ENCODE assay signal across 8 mouse cellular contexts in the genomic region with DNA sequence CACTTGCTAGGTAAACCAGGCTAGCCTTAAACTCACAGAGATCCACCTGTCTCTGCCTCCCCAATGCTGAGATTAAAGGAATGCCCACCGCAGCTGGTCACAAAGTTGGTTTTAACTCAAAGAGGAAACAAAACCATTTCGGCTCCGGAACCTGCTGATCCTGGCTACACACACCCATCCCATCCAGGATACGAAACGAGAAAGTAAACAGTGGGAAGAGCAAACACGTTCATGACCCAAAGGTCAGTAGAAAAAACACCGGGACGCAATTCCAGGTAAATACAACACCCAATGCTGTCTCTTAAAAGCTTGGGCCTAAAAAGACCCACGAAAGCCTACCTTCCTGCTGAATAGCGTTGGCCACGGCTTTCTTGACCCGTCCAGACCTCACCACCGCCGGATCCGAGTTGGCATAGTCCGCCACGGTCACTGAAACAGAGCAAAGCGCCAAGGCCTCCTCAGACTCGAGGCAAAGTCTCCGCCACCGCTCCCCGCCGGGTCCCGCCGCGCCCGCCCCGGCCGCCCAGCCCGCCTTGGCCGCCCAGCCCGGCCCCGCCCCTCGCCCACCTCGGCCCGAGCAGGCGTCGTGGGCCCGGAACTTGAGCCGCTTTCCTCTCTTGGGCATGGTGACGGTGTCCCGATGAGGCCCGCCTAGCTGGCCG. TPM values are rescaled to one million over a fixed set of nuclear protein-coding genes. Genes with fewer than 3 reads are reported as not detected.
DNase-seq lines count a peak whose midpoint lies in the region; ATAC-seq and TF ChIP-seq lines count a peak whose summit lies in the region.

No protein-coding gene starts in this region.

- ATAC-seq in heart, embryonic 14.5 days (ENCODE audit: insufficient number of reproducible peaks, insufficient read depth, low FRiP score, low read depth) = peak; percentile 88; the same call in 1 of the 2 replicates
- no peak for ATAC-seq in G1E (ENCODE audit: extremely low read depth, insufficient number of reproducible peaks, low FRiP score, poor library complexity, severe bottlenecking)
- ATAC-seq in forebrain, embryonic 13.5 days = peak; percentile 91
- ATAC-seq in liver, embryonic 12.5 days = peak; percentile 88
- peak; percentile 88 for ATAC-seq in stomach, embryonic 15.5 days (ENCODE audit: insufficient read depth, low FRiP score, low read depth)

- peak overlapping the region in 1 of 2 experiments; percentile 78; a peak in 2 of 4 replicates for H3K27ac ChIP-seq in heart, embryonic 14.5 days (replicated peaks in 1 of 2; ENCODE audit: control insufficient read depth in 1 of 2, insufficient read depth in 1 of 2, low read depth in 2 of 2, low read length in 2 of 2)
- H3K27ac ChIP-seq in forebrain, embryonic 13.5 days = peak overlapping the region; percentile 75
- H3K27ac ChIP-seq in liver, embryonic 12.5 days = peak overlapping the region; percentile 92
- peak overlapping the region; percentile 78 for H3K27ac ChIP-seq in stomach, embryonic 15.5 days

- under 1% methylated on average over 44 of the region's 44 CpGs for WGBS in heart, embryonic 14.5 days
- WGBS in forebrain, embryonic 13.5 days = 3% methylated on average over 44 of the region's 44 CpGs
- 1% methylated on average over 40 of the region's 44 CpGs for WGBS in liver, embryonic 12.5 days (ENCODE audit: insufficient replicate concordance)
- under 1% methylated on average over 40 of the region's 44 CpGs for WGBS in stomach, embryonic 15.5 days

- H3K4me1 ChIP-seq in heart, embryonic 14.5 days (ENCODE audit: control insufficient read depth in 2 of 2, insufficient read depth in 2 of 2, low read length in 2 of 2) = peaks cover 3 to 13% of the 10 kb centered on the region in 2 experiments; a peak in 3 of 4 replicates
- peaks cover 41% of the 10 kb centered on the region for H3K4me1 ChIP-seq in G1E (ENCODE audit: insufficient read depth, low read depth, low read length)
- H3K4me1 ChIP-seq in forebrain, embryonic 13.5 days = peaks cover 20% of the 10 kb centered on the region
- peaks cover 37% of the 10 kb centered on the region for H3K4me1 ChIP-seq in liver, embryonic 12.5 days
- peaks cover 5% of the 10 kb centered on the region for H3K4me1 ChIP-seq in stomach, embryonic 15.5 days

- peak overlapping the region; percentile 90 for H3K4me2 ChIP-seq in heart, embryonic 14.5 days (ENCODE audit: low read length)
- peak overlapping the region; percentile 86 for H3K4me2 ChIP-seq in forebrain, embryonic 13.5 days
- H3K4me2 ChIP-seq in liver, embryonic 12.5 days = peak overlapping the region; percentile 87
- H3K4me2 ChIP-seq in stomach, embryonic 15.5 days = peak overlapping the region; percentile 70

- no peaks in the 10 kb centered on the region for H3K27me3 ChIP-seq in heart, embryonic 14.5 days (ENCODE audit: control insufficient read depth, insufficient read depth, low read length)
- no peaks in the 10 kb centered on the region for H3K27me3 ChIP-seq in G1E (ENCODE audit: insufficient read depth, low read length)
- H3K27me3 ChIP-seq in forebrain, embryonic 13.5 days = no peaks in the 10 kb centered on the region
- H3K27me3 ChIP-seq in liver, embryonic 12.5 days (replicated peaks) = no peaks in the 10 kb centered on the region
- H3K27me3 ChIP-seq in stomach, embryonic 15.5 days (replicated peaks) = no peaks in the 10 kb centered on the region

- H3K9ac ChIP-seq in heart, embryonic 14.5 days (ENCODE audit: low read length) = peak overlapping the region; percentile 88
- peak overlapping the region; percentile 93 for H3K9ac ChIP-seq in forebrain, embryonic 13.5 days
- H3K9ac ChIP-seq in liver, embryonic 12.5 days = peak overlapping the region; percentile 91
- H3K9ac ChIP-seq in stomach, embryonic 15.5 days = peak overlapping the region; percentile 60

- peak overlapping the region; percentile 73 to 95 for H3K4me3 ChIP-seq in heart, embryonic 14.5 days (ENCODE audit: control insufficient read depth in 1 of 2, insufficient read depth in 1 of 2, low read depth in 1 of 2, low read length in 2 of 2)
- peak overlapping the region; percentile 81 for H3K4me3 ChIP-seq in G1E (ENCODE audit: low read depth, low read length)
- peak overlapping the region; percentile 89 for H3K4me3 ChIP-seq in forebrain, embryonic 13.5 days
- peak overlapping the region; percentile 90 for H3K4me3 ChIP-seq in liver, embryonic 12.5 days
- H3K4me3 ChIP-seq in stomach, embryonic 15.5 days (replicated peaks) = peak overlapping the region; percentile 72

- TF ChIP-seq CTCF in G1E (IDR thresholded peaks at IDR 0.05; ENCODE audit: low read depth, low read length) = no peak

- H3K9me3 ChIP-seq in heart, embryonic 14.5 days (ENCODE audit: control insufficient read depth, low read length) = no peaks in the 10 kb centered on the region
- H3K9me3 ChIP-seq in G1E (replicated peaks) = no peaks in the 10 kb centered on the region
- H3K9me3 ChIP-seq in forebrain, embryonic 13.5 days (replicated peaks) = no peaks in the 10 kb centered on the region
- H3K9me3 ChIP-seq in liver, embryonic 12.5 days (replicated peaks) = no peaks in the 10 kb centered on the region
- H3K9me3 ChIP-seq in stomach, embryonic 15.5 days = no peaks in the 10 kb centered on the region

- DNase-seq in heart, adult 8-10 months (ENCODE audit: low spot score) = no peak
- no peak for DNase-seq in G1E (ENCODE audit: low spot score)
- DNase-seq in left cerebral cortex, postnatal 14 days (ENCODE audit: low spot score in 2 of 2) = no peak
- DNase-seq in kidney, adult 9 months = no peak

- intact Hi-C loops in left cerebral cortex, postnatal 14 days (cut with DNase I) = loop anchor here (5.0 to 10.0 kb wide), 2 partner anchors 56 to 253 kb away; partner anchors contain the start of gene Adipor1

- peaks cover 41% of the 10 kb centered on the region for H3K36me3 ChIP-seq in heart, embryonic 14.5 days (ENCODE audit: control insufficient read depth, insufficient read depth, low read length)
- H3K36me3 ChIP-seq in G1E (replicated peaks) = peaks cover 39% of the 10 kb centered on the region
- H3K36me3 ChIP-seq in forebrain, embryonic 13.5 days (ENCODE audit: poor library complexity, severe bottlenecking) = peaks cover 28% of the 10 kb centered on the region
- H3K36me3 ChIP-seq in liver, embryonic 12.5 days = peaks cover 39% of the 10 kb centered on the region
- H3K36me3 ChIP-seq in stomach, embryonic 15.5 days = 0 out of 2 replicates have a peak, but pooled peaks cover 7% of the 10 kb centered on the region

RNA-seq across cellular contexts. Expression of gene Tmem183a, which starts 0.5 kb away (rescaled TPM):
- 62.5 and 69.3 TPM in 2 replicates for polyA plus RNA-seq in heart, embryonic 14.5 days (2014; fragmentation: Nextera tagmentation; extraction: Ambion mirVana)
- 10 to 100 TPM; 11.4 to 20.0 (median 13.8) TPM for total RNA-seq in heart, adult 8-10 months (2022)
- total RNA-seq in G1E (2014; fragmentation: Nextera tagmentation) (65.9 and 81.3 TPM in 2 replicates), G1E (2017) (84.9 and 94.0 TPM in 2 replicates)
- polyA plus RNA-seq in G1E (2012) = 37.8 and 49.1 TPM in 2 replicates
- 126 and 131 TPM in 2 replicates for polyA plus RNA-seq in forebrain, embryonic 13.5 days (2015; fragmentation: Nextera tagmentation; extraction: Ambion mirVana)
- polyA plus RNA-seq in liver, embryonic 12.5 days (2016; fragmentation: Nextera tagmentation; extraction: Ambion mirVana) = 62.9 and 69.7 TPM in 2 replicates
- polyA plus RNA-seq in stomach, embryonic 15.5 days (2015; fragmentation: Nextera tagmentation; extraction: Ambion mirVana) = 85.8 and 90.6 TPM in 2 replicates
- total RNA-seq in left cerebral cortex, postnatal 14 days (2021) = 10 to 100 TPM; 67.6 to 95.0 TPM

RNA-seq across cellular contexts. Expression of gene 4933406M09Rik, which starts 24.4 kb away (rescaled TPM):
- not detected in 2 replicates for polyA plus RNA-seq in heart, embryonic 14.5 days (2014; fragmentation: Nextera tagmentation; extraction: Ambion mirVana)
- total RNA-seq in heart, adult 8-10 months (2022) = not detected
- not detected in 2 replicates for total RNA-seq in G1E (2014; fragmentation: Nextera tagmentation)
- total RNA-seq in G1E (2017) = 0.06 and 0.16 TPM in 2 replicates
- not detected in 2 replicates for polyA plus RNA-seq in G1E (2012)
- not detected in 2 replicates for polyA plus RNA-seq in forebrain, embryonic 13.5 days (2015; fragmentation: Nextera tagmentation; extraction: Ambion mirVana)
- polyA plus RNA-seq in liver, embryonic 12.5 days (2016; fragmentation: Nextera tagmentation; extraction: Ambion mirVana) = not detected in 2 replicates
- not detected in 2 replicates for polyA plus RNA-seq in stomach, embryonic 15.5 days (2015; fragmentation: Nextera tagmentation; extraction: Ambion mirVana)
- total RNA-seq in left cerebral cortex, postnatal 14 days (2021) = not detected

RNA-seq across cellular contexts. Expression of gene Ppfia4, which starts 28.6 kb away (rescaled TPM):
- polyA plus RNA-seq in heart, embryonic 14.5 days (2014; fragmentation: Nextera tagmentation; extraction: Ambion mirVana) = 10.5 and 11.9 TPM in 2 replicates
- 1 to 10 TPM in 1 of 4 experiments, under 1 TPM in 3; 0.63 to 1.1 (median 0.95) TPM for total RNA-seq in heart, adult 8-10 months (2022)
- not detected in 2 replicates for total RNA-seq in G1E (2014; fragmentation: Nextera tagmentation)
- 0.05 TPM in 1 of 2 replicates, not detected in the other for total RNA-seq in G1E (2017)
- 0.13 and 0.20 TPM in 2 replicates for polyA plus RNA-seq in G1E (2012)
- polyA plus RNA-seq in forebrain, embryonic 13.5 days (2015; fragmentation: Nextera tagmentation; extraction: Ambion mirVana) = 3.5 and 3.7 TPM in 2 replicates
- 1.5 TPM in 2 replicates for polyA plus RNA-seq in liver, embryonic 12.5 days (2016; fragmentation: Nextera tagmentation; extraction: Ambion mirVana)
- 5.8 and 6.1 TPM in 2 replicates for polyA plus RNA-seq in stomach, embryonic 15.5 days (2015; fragmentation: Nextera tagmentation; extraction: Ambion mirVana)
- 10 to 100 TPM; 55.0 to 61.6 TPM for total RNA-seq in left cerebral cortex, postnatal 14 days (2021)

RNA-seq across cellular contexts. Expression of gene Cyb5r1, which starts 44.0 kb away (rescaled TPM):
- 40.2 and 40.6 TPM in 2 replicates for polyA plus RNA-seq in heart, embryonic 14.5 days (2014; fragmentation: Nextera tagmentation; extraction: Ambion mirVana)
- total RNA-seq in heart, adult 8-10 months (2022) = 10 to 100 TPM; 23.4 to 28.6 (median 26.9) TPM
- 115 and 119 TPM in 2 replicates for total RNA-seq in G1E (2014; fragmentation: Nextera tagmentation)
- total RNA-seq in G1E (2017) = 41.6 and 42.1 TPM in 2 replicates
- polyA plus RNA-seq in G1E (2012) = 48.1 and 59.5 TPM in 2 replicates
- 20.3 and 20.5 TPM in 2 replicates for polyA plus RNA-seq in forebrain, embryonic 13.5 days (2015; fragmentation: Nextera tagmentation; extraction: Ambion mirVana)
- polyA plus RNA-seq in liver, embryonic 12.5 days (2016; fragmentation: Nextera tagmentation; extraction: Ambion mirVana) = 23.0 and 24.8 TPM in 2 replicates
- 38.5 and 40.1 TPM in 2 replicates for polyA plus RNA-seq in stomach, embryonic 15.5 days (2015; fragmentation: Nextera tagmentation; extraction: Ambion mirVana)
- 10 to 100 TPM; 15.9 TPM for total RNA-seq in left cerebral cortex, postnatal 14 days (2021)

RNA-seq across cellular contexts. Expression of gene Adipor1, which starts 53.9 kb away (rescaled TPM):
- polyA plus RNA-seq in heart, embryonic 14.5 days (2014; fragmentation: Nextera tagmentation; extraction: Ambion mirVana) = 140 and 146 TPM in 2 replicates
- 100 to 1,000 TPM; 123 to 133 (median 130) TPM for total RNA-seq in heart, adult 8-10 months (2022)
- total RNA-seq in G1E (2014; fragmentation: Nextera tagmentation) = 154 and 168 TPM in 2 replicates
- total RNA-seq in G1E (2017) = 82.0 and 88.8 TPM in 2 replicates
- polyA plus RNA-seq in G1E (2012) = 97.2 and 129 TPM in 2 replicates
- 57.8 TPM in 2 replicates for polyA plus RNA-seq in forebrain, embryonic 13.5 days (2015; fragmentation: Nextera tagmentation; extraction: Ambion mirVana)
- polyA plus RNA-seq in liver, embryonic 12.5 days (2016; fragmentation: Nextera tagmentation; extraction: Ambion mirVana) = 113 and 114 TPM in 2 replicates
- 82.5 and 93.6 TPM in 2 replicates for polyA plus RNA-seq in stomach, embryonic 15.5 days (2015; fragmentation: Nextera tagmentation; extraction: Ambion mirVana)
- 10 to 100 TPM; 63.4 to 66.2 TPM for total RNA-seq in left cerebral cortex, postnatal 14 days (2021)
